27 mouse cellular contexts compared by ENCODE assay signal in the genomic region with DNA sequence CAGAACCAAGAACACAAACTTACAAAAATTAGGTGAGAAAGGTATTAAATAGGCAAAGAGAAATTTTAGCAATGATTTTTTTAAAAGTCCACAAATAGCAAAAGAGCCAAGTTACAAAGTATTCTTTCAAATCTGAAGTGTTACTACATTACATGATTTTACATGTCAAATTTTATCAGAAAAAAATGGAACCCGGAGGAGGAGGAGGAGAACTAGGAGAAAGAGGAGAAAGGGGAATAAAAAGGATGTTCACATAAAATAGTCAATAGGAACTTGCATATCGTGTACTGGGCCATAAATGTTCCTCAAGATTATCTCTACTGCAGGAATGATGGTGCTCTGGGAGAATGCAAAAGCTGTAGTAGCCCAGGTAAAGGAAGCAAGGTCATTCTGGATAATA. TPM values are rescaled to one million over a fixed set of nuclear protein-coding genes. Genes with fewer than 3 reads are reported as not detected.
"Had no signal": no experiment of that assay in that cellular context is flagged by ENCODE, and none has a peak within 500 bp of the region (broad histone marks: within the 10 kb centered on the region; RNA-seq: fewer than 3 reads in every experiment).

No protein-coding gene starts in this region.

- H3K27ac ChIP-seq: embryonic facial prominence, embryonic 10.5 days; embryonic facial prominence, embryonic 12.5 days; embryonic facial prominence, embryonic 13.5 days; embryonic facial prominence, embryonic 15.5 days; forebrain, embryonic 10.5 days; forebrain, embryonic 12.5 days; forebrain, embryonic 13.5 days; forebrain, embryonic 15.5 days; gastrocnemius, adult 2 months; heart, adult 2 months had no signal

- H3K4me3 ChIP-seq: embryonic facial prominence, embryonic 10.5 days; embryonic facial prominence, embryonic 12.5 days; embryonic facial prominence, embryonic 13.5 days; embryonic facial prominence, embryonic 15.5 days; erythroblast, embryonic 14.5 days; forebrain, embryonic 10.5 days; forebrain, embryonic 12.5 days; forebrain, embryonic 13.5 days; forebrain, embryonic 15.5 days; gastrocnemius, adult 2 months; heart, adult 2 months had no signal

- DNase-seq: cerebellum, adult 9-10 months; cerebellum, adult 9-11 months; cerebellum, postnatal 10 days; cerebellum, postnatal 14 days; cerebellum, postnatal 25 days; cerebellum, postnatal 36 days; embryo, embryonic 11 days; forebrain, postnatal 0 days; gastrocnemius, adult 2 months; gastrocnemius, postnatal 10 days; gastrocnemius, postnatal 14 days; gastrocnemius, postnatal 25 days; gastrocnemius, postnatal 36 days; heart, adult 11 months; heart, adult 18-20 months; heart, adult 2 months had no signal

- H3K4me2 ChIP-seq: embryonic facial prominence, embryonic 12.5 days; embryonic facial prominence, embryonic 13.5 days; embryonic facial prominence, embryonic 15.5 days; forebrain, embryonic 12.5 days; forebrain, embryonic 13.5 days; forebrain, embryonic 15.5 days had no signal

- H3K4me1 ChIP-seq: embryonic facial prominence, embryonic 10.5 days; embryonic facial prominence, embryonic 12.5 days; embryonic facial prominence, embryonic 13.5 days; embryonic facial prominence, embryonic 15.5 days; forebrain, embryonic 10.5 days; forebrain, embryonic 12.5 days; forebrain, embryonic 13.5 days; forebrain, embryonic 15.5 days had no signal

- H3K27me3 ChIP-seq: embryonic facial prominence, embryonic 12.5 days; embryonic facial prominence, embryonic 13.5 days; embryonic facial prominence, embryonic 15.5 days; forebrain, embryonic 12.5 days; forebrain, embryonic 13.5 days; forebrain, embryonic 15.5 days had no signal

- H3K9ac ChIP-seq: embryonic facial prominence, embryonic 12.5 days; embryonic facial prominence, embryonic 13.5 days; embryonic facial prominence, embryonic 15.5 days; forebrain, embryonic 12.5 days; forebrain, embryonic 13.5 days; forebrain, embryonic 15.5 days; forebrain, postnatal 0 days had no signal

- H3K36me3 ChIP-seq: embryonic facial prominence, embryonic 10.5 days; embryonic facial prominence, embryonic 12.5 days; embryonic facial prominence, embryonic 13.5 days; embryonic facial prominence, embryonic 15.5 days; forebrain, embryonic 10.5 days; forebrain, embryonic 12.5 days; forebrain, embryonic 15.5 days had no signal

- ATAC-seq: forebrain, embryonic 13.5 days; forebrain, embryonic 14.5 days; forebrain, embryonic 15.5 days; forebrain, embryonic 16.5 days; forebrain, postnatal 0 days had no signal

- H3K9me3 ChIP-seq: embryonic facial prominence, embryonic 10.5 days; embryonic facial prominence, embryonic 12.5 days; embryonic facial prominence, embryonic 13.5 days; embryonic facial prominence, embryonic 15.5 days; forebrain, embryonic 10.5 days; forebrain, embryonic 12.5 days; forebrain, embryonic 13.5 days; forebrain, embryonic 15.5 days had no signal

RNA-seq across cellular contexts. Expression of gene Lin7a, which starts 34.4 kb away (rescaled TPM):
- polyA plus RNA-seq: erythroblast, embryonic 14.5 days had no signal
